Mouse (Mus musculus) retina, postnatal 7 days (tissue): ENCODE measurements around the gene Copz2.
"Not testable (repeated sequence)": the region's sequence is repeated elsewhere in the genome, so short reads cannot be mapped to it uniquely, and the experiment has no call there.

ENCODE experiments used
- DNase-seq: peaks from one replicate; pipeline ENCODE4 v3.0.0-alpha.2; 2012; ENCODE audit warnings: low read depth, low spot score

Copz2 gene

GRCm38 (mm10) chr11:96849681-96850467 is at the start of gene Copz2:
Gene Copz2, plus strand, starts transcription at chr11:96849870.
- DNase-seq, result no peak

DNA sequence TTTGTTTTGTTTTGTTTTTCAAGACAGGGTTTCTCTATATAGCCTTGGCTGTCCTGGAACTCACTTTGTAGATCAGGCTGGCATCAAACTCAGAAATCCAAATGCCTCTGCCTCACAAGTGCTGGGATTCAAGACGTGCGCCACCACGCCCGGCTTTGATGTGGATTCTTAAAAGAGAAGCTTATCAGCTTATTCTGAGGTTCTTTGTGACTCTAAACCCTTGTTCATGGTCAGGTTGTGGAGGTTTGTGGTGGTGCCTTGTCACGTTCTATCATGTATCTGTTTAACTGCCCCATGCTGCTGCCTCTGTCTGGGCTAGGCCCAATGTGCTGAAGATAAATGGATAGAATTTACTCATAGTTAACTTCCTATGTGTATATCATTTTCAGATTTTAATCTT is 44.1 kb upstream of the Copz2 start:
- no peak for DNase-seq

- no peak for DNase-seq
Observed at GRCm38 (mm10) chr11:96808066-96808465, 41.6 kb upstream of the Copz2 start.

GRCm38 (mm10) chr11:96809562-96810235 is 40.0 kb upstream of the Copz2 start:
- no peak for DNase-seq

DNA sequence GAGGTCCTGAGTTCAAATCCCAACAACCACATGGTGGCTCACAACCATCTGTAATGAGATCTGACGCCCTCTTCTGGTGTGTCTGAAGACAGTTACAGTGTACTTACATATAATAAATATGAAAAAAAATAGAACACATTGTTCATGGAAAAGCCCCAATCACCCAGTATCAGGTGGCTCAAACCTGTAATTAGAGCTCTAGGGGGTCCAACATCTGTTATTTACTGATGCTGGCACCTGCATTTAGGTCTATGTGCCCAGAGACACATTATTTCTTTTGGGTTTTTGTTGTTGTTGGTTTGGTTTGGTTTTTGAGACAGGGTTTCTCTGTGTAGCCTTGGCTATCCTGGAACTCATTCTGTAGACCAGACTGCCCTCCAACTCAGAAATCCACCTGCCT is 38.5 kb upstream of the Copz2 start:
- not testable (repeated sequence) for DNase-seq

DNA sequence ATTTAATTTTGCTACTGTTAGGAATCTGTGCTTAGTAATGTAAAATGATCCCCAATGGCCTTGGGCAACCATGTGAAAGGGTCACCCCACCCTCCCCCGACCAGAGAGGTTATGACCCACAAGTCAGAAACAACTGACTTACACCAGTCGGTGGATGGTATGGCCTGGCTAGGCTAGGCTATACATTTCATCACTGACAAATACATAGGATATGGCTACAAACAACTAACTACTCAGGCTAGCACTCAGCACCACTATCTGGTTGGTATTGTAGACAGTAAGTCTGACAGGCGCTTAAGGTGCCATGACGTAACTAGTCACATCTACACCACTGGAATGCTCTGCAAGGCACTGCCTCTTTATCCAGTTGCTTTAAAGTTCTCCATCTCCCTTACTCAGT is 36.2 kb upstream of the Copz2 start:
- DNase-seq, result no peak

- DNase-seq, result no peak
Observed at GRCm38 (mm10) chr11:96813920-96814319, 35.8 kb upstream of the Copz2 start.

GRCm38 (mm10) chr11:96814443-96814842 is 35.2 kb upstream of the Copz2 start:
- DNase-seq, result no peak

DNA sequence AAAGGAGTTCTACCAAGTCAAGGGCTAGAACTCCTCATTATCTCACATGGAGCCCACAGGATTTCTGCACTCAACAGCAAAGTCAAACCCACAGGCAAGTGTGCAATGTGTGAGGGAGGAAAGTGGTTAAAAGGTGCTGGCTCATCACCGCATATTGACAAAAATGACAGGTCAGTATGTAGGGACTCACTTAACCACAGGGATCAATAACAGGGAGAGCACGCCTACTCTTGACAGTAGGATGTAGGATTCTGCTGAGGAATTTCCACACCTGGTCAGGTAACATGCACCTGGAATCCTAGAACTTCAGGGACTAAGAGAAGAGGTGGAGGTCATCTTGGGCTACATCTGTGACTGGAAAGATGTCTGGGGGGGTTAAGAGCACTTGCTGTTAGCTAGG is 33.8 kb upstream of the Copz2 start:
- no peak for DNase-seq

- DNase-seq, result no peak
Observed at GRCm38 (mm10) chr11:96816494-96816893, 33.2 kb upstream of the Copz2 start.

- DNase-seq, result no peak
Observed at GRCm38 (mm10) chr11:96816979-96817378, 32.7 kb upstream of the Copz2 start.

- DNase-seq, result no peak
Observed at GRCm38 (mm10) chr11:96818128-96818710, 31.5 kb upstream of the Copz2 start.

GRCm38 (mm10) chr11:96821956-96822355 is 27.7 kb upstream of the Copz2 start:
- DNase-seq, result no peak

DNA sequence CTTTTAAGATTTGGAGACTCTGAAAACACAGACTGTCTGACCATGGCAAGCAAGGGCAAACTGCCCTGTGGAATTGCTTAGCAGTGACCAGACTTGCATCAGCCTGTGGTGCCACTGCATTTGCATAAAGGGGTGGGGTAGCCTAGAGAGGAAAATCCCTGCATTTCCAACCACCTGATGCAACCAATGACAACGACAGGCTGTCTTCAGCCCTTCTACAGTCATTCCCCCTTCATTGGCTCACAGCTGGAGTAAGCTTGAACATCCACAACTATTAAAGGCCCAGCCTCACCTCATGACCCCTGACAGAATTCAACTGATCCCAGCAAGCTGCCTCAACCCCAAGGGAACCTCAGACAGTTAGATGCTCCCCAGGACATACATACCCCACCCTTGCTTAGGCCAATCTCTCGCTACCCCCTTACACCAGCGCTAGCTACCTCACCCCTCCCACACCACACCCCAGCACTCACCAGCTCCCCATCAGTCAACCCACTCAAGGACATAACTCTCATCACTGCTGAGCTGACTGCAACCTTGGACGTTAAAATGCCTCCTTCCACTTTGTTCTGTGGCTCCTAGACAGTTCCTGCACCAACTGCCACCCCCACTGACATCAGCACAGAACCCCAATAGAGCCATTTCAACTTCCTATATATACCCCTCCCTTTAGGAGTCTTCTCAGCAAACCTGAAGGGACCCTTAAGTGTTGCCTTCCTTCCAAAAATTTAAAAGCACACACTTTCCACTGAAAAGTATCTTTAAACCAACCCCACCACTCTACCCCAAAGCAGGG is 26.8 kb upstream of the Copz2 start:
- DNase-seq, result no peak

DNA sequence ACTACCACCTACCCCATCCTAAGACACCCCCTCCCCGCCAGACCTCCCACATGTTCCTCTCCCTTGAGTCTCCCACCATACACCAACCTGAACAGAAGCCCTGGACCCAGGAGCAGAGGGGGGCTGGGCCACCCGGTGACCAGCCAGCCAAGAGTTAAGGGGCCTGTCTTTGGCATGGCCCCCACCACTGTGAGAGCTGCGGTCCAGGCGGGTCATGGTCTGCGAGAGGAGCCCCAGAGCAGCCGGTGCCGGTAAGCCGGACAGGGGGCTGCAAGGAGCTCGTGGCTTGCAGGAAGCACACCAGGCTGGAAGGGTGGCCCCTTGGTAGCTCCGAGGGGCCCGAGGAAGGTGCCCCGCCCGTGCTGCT is 26.2 kb upstream of the Copz2 start:
- no peak for DNase-seq

- peak; percentile 84 for DNase-seq
Observed at GRCm38 (mm10) chr11:96823880-96824782, 25.5 kb upstream of the Copz2 start.

- DNase-seq, result peak; percentile 67
Observed at GRCm38 (mm10) chr11:96824783-96825495, 24.7 kb upstream of the Copz2 start.

- DNase-seq, result no peak
Observed at GRCm38 (mm10) chr11:96826481-96826880, 23.2 kb upstream of the Copz2 start.

DNA sequence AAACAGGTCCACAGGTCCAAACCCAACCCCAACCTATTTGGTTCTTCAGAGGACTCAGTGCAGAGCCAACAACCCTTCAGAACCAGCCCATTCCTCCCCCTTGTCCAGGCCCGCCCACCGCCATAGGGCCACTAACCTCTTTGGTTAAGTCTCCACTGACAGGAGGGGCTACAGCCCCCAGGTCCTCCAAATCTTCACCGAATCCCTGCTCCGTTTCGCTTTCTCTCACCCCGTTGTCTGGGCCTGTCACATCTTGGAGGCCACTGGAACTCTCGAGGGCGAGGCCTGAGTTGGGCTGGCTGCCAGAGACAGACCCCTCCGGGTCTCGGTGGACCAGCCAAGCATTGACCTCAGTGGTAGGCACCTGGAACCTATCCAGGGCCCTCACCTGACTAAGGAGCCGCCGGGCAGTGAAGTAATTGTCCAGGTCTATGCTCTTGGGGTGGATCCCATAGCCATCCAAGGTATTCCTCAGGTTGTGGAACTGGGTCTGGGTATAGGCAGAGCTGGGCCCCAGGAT is 22.5 kb upstream of the Copz2 start:
- DNase-seq, result no peak

GRCm38 (mm10) chr11:96827917-96828316 is 21.8 kb upstream of the Copz2 start:
- DNase-seq, result no peak
